Mouse (Mus musculus) spleen, postnatal 14 days (tissue): ENCODE results near the gene Epgn.

Experiments
- DNase-seq, 2 experiments: peaks; one replicate each; pipeline ENCODE4 v3.0.0; 2021 to 2022; ENCODE audit warnings: low spot score in 2 of 2

Gene Epgn

GRCm38 (mm10) chr5:91027164-91027563 is at the start of gene Epgn:
Epgn (plus strand) TSS chr5:91027464.
- no peak for DNase-seq

- no peak for DNase-seq
Observed at GRCm38 (mm10) chr5:90980297-90980696, 47.0 kb upstream of the Epgn start.

DNA sequence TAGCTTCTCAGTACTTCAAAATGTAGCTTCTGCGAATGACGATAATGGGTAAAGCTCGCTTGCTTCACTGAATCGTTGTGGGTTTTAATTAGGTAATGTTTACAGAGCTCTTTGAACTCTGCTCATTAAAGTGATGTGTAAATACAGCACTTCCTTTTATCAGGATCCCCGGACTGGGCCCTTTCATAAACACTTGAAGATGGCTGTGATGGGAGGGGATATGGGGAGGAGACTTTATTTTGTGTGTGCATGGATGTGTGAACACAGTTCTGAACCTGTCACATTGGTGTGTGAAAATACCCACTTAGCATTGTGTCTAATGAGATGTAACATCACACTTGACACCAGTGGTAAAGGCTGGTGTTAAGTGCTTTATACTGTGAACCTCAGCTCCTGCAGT is 39.7 kb upstream of the Epgn start:
- no peak for DNase-seq

DNA sequence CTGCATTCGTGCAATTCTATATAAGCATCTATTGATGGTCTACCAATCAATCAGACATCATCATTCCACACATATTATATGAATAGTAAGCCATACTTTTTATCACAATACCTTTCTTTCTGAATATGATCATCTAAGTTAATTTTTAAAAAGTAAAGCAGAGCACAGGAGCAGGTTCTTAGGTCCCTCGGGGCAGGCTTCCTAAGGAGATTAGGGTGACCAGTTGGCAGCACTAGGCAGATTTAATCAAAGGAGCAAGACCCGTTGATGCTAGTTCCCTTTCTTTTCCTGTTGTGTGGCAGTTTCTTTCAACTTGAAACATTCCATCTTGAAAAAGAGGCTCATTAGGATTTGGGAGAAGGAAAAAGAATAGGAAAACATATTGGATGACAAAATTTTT is 39.1 kb upstream of the Epgn start:
- DNase-seq = no peak

GRCm38 (mm10) chr5:90988592-90988991 is 38.7 kb upstream of the Epgn start:
- no peak for DNase-seq

DNA sequence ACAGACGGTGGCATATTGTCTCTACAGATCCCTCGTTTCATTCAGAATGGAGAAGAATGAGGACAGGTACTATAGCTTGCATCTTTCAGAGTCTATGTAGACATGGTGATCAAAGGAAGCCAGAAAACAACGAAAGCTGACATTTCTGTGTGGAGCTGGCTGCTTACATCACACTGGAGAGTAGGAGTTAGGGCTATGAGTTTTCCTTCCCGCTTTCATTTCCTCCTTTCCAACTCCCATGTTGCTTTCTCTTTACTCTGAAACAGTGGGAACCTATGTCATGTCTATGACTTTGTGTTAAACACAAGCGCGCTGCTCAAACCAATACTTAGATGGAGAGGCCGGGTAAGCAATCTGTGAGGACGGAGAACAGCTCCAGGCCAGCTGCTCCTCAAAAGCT is 27.3 kb upstream of the Epgn start:
- no peak for DNase-seq

DNA sequence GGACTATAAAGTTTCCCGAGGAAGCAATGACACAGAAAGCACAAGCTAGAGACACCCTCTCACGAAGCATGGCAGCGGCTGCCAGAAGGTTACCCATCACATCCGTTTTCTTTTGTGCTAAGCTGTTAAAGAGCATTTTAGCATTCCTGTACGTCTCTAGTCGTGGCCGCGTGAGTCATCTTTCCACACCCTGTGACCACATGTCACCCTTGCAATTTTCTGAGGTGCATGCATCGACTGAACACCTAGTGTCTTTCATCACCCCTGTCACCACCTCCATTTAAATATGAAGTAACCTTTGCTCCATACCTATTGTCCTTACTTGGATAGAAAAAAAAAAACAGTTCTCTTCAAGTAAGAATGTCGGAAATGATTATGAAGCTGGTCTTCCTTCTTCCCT is 12.0 kb upstream of the Epgn start:
- DNase-seq = no peak

DNA sequence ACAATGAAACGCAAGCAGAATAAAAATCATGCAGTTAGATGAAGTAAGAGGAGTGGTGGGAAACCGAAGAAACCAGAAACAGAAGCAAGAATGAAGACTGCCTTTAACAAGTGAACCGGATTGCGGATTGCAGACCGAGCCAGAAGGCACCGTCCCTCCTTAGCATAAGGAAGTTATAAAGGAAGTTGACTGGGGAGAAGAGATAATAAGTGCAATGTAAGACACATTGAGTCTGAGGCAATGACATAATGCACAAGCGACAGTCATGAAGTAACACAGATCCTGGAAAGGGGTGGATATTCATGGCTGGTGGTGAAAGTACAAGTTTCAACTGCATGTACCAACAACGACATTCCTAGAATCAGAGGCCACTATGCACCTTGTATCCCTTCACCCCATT is 4.2 kb upstream of the Epgn start:
- no peak for DNase-seq

DNA sequence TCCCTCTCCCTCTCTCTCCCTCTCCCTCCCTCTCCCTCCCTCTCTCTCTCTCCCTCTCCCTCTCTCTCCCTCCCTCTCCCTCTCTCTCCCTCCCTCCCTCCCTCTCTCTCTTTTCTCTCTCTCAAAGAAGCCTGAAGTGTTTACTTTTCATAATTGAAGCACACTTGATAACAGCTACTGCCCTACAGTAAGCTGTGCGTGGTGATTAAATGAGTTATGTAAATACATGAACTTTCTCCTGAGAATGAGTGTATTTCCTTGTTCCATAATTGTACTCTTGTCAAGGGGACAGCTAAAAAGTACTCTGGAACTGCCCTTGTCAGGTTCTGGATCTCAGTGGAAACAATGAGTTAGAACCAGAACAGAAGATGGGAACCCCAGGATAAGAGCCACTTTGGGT is 576 bp downstream of the Epgn start:
- DNase-seq = no peak

GRCm38 (mm10) chr5:91030629-91031028 is 3.4 kb downstream of the Epgn start:
- no peak for DNase-seq

- no peak for DNase-seq
Observed at GRCm38 (mm10) chr5:91035341-91035740, 8.1 kb downstream of the Epgn start.

DNA sequence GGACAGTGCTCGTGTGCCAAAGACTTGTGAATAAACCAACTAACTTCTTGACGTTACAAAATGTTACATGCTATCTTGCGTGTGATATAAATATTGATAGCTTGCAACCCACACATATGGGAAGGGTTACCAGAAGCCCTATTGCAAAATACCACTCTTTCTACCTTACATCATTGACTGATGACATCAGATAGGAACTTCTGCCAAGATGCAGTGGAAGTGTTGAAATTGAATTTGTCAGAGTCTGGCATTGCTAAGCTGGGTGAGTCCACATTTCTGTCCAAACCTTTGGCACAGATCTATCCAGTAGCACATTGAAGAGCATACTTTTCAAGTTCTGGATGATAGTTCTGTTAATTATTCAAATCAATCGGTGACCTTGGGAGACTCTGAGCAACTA is 9.4 kb downstream of the Epgn start:
- no peak for DNase-seq

- DNase-seq = no peak
Observed at GRCm38 (mm10) chr5:91037756-91038155, 10.5 kb downstream of the Epgn start.

GRCm38 (mm10) chr5:91038547-91038946 is 11.3 kb downstream of the Epgn start:
- no peak for DNase-seq

DNA sequence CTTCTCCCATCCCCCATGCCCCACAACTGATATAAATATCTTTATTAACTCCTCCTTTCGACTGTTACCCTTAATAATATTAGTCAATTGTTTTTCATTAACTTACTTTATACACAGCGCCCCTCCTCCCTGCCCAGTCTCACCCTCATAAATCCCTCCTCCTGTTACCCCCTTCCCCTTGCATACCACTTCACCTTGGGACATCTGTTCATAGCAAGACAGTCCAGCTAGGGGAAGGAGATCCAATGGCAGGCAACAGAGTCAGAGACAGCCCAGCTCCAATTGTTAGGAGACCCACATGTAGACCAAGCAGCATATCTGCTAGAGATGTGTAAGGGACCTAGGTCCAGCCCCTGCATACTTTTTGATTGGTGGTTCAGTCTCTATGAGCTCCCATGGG is 11.7 kb downstream of the Epgn start:
- no peak for DNase-seq

DNA sequence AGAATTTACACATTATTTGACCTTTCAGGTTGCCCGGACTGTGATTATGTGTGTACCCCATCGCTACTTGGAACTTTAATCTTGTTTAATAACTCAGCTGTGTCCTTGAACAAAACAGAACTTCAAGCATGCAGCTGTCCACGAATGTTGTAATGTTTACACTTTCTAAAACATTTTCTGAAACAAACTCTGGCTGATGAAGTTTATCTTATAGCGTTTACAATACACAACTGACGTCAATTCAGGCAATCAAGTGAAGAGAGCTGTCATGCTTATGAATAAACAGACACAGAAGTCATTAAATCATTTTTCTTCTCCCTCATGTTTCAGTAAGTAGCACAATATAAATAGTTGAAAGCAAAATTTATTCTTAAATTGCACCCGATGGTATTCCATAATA is 20.7 kb downstream of the Epgn start:
- no peak for DNase-seq

DNA sequence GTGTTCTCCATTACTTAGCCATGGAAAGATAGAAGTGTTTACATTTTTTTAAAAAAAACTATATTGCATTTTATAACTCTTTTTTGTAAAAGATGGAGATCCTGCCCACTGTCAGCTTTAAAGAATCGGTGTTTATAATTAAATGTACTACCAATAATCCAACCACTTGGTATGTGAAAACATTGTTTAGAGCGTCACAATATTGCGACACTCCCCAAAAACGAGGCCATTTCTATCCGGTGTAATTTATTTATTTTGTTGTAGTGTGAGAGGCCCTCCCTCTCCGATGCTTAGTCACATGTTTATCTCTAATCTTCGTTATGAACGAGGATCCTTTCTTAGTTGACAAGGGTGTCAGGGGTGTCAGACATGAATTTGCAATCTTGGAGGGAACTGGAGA is 21.1 kb downstream of the Epgn start:
- DNase-seq = no peak

DNA sequence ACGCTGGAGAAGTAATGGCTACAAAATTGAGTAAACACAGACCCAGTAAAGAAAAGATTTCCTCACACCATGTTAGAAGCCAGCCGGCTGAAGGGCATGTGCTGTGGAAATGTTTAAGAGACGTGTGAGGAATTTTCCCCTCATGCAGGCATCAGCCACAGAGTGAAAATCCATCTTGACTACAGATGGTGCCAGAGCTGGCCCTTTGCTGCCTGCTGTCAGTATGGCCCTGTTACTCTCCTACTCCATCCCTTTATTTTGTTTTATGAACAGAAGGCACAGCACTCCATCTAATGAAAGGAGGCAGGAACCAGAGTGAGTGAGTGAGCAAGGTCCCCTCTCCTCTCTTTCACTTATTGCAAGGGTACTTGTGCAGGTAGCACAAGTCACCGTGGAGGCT is 45.1 kb downstream of the Epgn start:
- no peak for DNase-seq

DNA sequence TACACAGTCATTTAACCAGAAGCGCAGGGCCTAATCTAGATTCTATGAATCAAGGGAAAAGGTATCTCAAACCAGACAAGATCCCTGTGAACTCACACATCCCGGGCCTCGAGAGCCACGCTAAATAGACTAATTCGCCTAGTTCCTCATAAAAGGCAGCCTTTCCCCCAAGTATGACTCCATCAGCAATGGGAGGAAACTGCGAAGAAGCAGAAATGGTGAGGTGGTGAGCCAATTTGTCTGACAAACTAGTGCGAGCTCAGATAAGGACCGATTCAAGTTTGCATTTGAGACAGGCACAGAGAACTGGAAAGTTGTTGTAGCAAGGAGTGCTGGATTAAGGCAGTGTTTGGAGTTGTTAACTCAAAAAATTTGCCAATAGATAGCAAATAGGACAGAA is 46.4 kb downstream of the Epgn start:
- DNase-seq = no peak

GRCm38 (mm10) chr5:91074026-91074425 is 46.8 kb downstream of the Epgn start:
- DNase-seq = no peak

DNA sequence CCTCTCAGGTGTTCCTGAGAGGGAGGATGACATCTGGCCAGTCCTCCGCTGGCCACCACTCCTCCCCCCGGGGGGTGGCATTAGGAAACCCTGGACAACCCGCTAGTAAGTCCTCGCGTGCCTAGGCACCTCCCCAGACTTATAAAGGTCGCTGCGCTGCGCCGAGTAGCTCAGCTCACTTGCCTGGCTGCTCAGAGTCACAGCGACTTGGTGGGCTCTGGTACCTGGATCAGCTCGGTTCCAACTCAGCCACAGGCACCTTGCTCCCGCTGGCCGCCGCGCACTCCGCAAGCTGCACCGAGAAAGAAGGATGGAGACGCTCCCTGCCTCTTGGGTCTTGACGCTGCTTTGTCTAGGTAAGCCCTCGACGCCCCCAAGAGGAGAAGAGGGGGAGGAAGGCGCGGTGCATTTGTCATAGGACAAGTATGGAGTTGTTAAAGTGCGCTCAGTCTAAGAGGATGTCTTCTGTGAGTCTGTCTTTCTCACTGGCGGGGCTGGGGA is 47.2 kb downstream of the Epgn start, which contains the start of gene Ereg:
Gene Ereg, plus strand, starts transcription at position 173 of the 501 bp plus-strand sequence.
- DNase-seq = no peak

- DNase-seq = no peak
Observed at GRCm38 (mm10) chr5:91075021-91075420, 47.8 kb downstream of the Epgn start.

GRCm38 (mm10) chr5:91083016-91083415 is 55.8 kb downstream of the Epgn start:
- DNase-seq = no peak
